Mouse (Mus musculus) olfactory bulb, adult 2 months (tissue): Measurements from ENCODE around the gene Alcam. TPM values are rescaled to one million over a fixed set of nuclear protein-coding genes. Genes with fewer than 3 reads are reported as not detected.

Experiments
- H3K27ac ChIP-seq: fragments of 200-500 bp; 2 replicates; pipeline ENCODE4 v1.5.1; 2012; ENCODE audit warnings: low read depth, low read length; ENCODE audit not compliant: insufficient read depth
- H3K4me1 ChIP-seq: fragments of 200-500 bp; 2 replicates; pipeline ENCODE4 v1.6.1; 2012; ENCODE audit warnings: low read length; ENCODE audit not compliant: control insufficient read depth, insufficient read depth
- H3K4me3 ChIP-seq: fragments of 200-500 bp; 2 replicates; pipeline ENCODE4 v1.5.1; 2012; ENCODE audit warnings: mild to moderate bottlenecking, low read depth, low read length, moderate library complexity; ENCODE audit not compliant: insufficient read depth
- CTCF ChIP-seq: fragments of 200-500 bp; IDR thresholded peaks from 2 replicates; pipeline ENCODE4 v1.5.1; 2012; ENCODE audit warnings: low read depth, mild to moderate bottlenecking, low read length, moderate library complexity; ENCODE audit not compliant: insufficient read depth
- POLR2A ChIP-seq: fragments of 200-500 bp; IDR thresholded peaks from 2 replicates; pipeline ENCODE4 v1.6.1; 2012; ENCODE audit warnings: mild to moderate bottlenecking, low read depth, low read length, moderate library complexity; ENCODE audit not compliant: insufficient read depth
- WGBS: fragments of 180-500 bp; shearing (Covaris S2); methylation state at CpG from one replicate; pipeline ENCODE4 v1.1.7; 2018; 5-methylcytosine and 5-hydroxymethylcytosine counted together
- polyA plus RNA-seq: library from polyadenylated mRNA; stranded (reverse); fragments of >200 nt; gene quantifications from 2 replicates; pipeline ENCODE4 v1.2.4, GENCODE M21; 2012; ENCODE audit warnings: low replicate concordance; ENCODE audit not compliant: missing spikeins, insufficient read depth, insufficient read length

Alcam gene
- polyA plus RNA-seq, 1 experiment, result not detected

GRCm38 (mm10) chr16:52343467-52344033 is 110.3 kb downstream of the Alcam start:
- no peak overlapping the region for H3K27ac ChIP-seq
- 74% methylated on average over 2 of the region's 2 CpGs for whole genome bisulfite sequencing
- no peaks in the 10 kb centered on the region for H3K4me1 ChIP-seq
- no peak overlapping the region for H3K4me3 ChIP-seq
- no peak for TF ChIP-seq CTCF
- TF ChIP-seq POLR2A, result no peak

- 79% methylated on average over 8 of the region's 8 CpGs for WGBS
- no peak for TF ChIP-seq POLR2A
- no peak for TF ChIP-seq CTCF
Observed at GRCm38 (mm10) chr16:52342694-52343466, 111.0 kb downstream of the Alcam start.

GRCm38 (mm10) chr16:52334084-52334483 is 119.8 kb downstream of the Alcam start:
- TF ChIP-seq CTCF (no peak), POLR2A (no peak)
- no peak overlapping the region for H3K4me3 ChIP-seq
- no peak overlapping the region for H3K27ac ChIP-seq
- 89% methylated on average over 4 of the region's 4 CpGs for WGBS
- H3K4me1 ChIP-seq, result no peaks in the 10 kb centered on the region

More at GRCm38 (mm10) chr16:52342694-52343466, 111.0 kb downstream of the Alcam start:
- no peak overlapping the region for H3K27ac ChIP-seq
- no peak overlapping the region for H3K4me3 ChIP-seq
- no peaks in the 10 kb centered on the region for H3K4me1 ChIP-seq

- 75% methylated on average over 5 of the region's 5 CpGs for WGBS
- TF ChIP-seq POLR2A (no peak), CTCF (no peak)
- Histone ChIP-seq H3K27ac (no peak overlapping the region), H3K4me1 (no peaks in the 10 kb centered on the region), H3K4me3 (no peak overlapping the region)
Observed at GRCm38 (mm10) chr16:52333631-52334030, 120.2 kb downstream of the Alcam start.

GRCm38 (mm10) chr16:52331341-52331830 is 122.5 kb downstream of the Alcam start:
- WGBS, result 97% methylated on average over 3 of the region's 3 CpGs
- H3K27ac ChIP-seq, result no peak overlapping the region
- H3K4me3 ChIP-seq, result no peak overlapping the region
- TF ChIP-seq CTCF, result no peak
- no peak for TF ChIP-seq POLR2A
- no peaks in the 10 kb centered on the region for H3K4me1 ChIP-seq

GRCm38 (mm10) chr16:52329420-52329819 is 124.5 kb downstream of the Alcam start:
- Histone ChIP-seq H3K4me1 (no peaks in the 10 kb centered on the region), H3K4me3 (no peak overlapping the region), H3K27ac (no peak overlapping the region)
- 84% methylated on average over 2 of the region's 2 CpGs for WGBS
- TF ChIP-seq CTCF, result no peak
- TF ChIP-seq POLR2A, result no peak

- no peak for TF ChIP-seq CTCF
- no peak for TF ChIP-seq POLR2A
- 76% methylated on average over 1 of the region's 1 CpGs for WGBS
- Histone ChIP-seq H3K4me1 (no peaks in the 10 kb centered on the region), H3K4me3 (no peak overlapping the region), H3K27ac (no peak overlapping the region)
Observed at GRCm38 (mm10) chr16:52319229-52319628, 134.6 kb downstream of the Alcam start.

- no peak overlapping the region for H3K4me3 ChIP-seq
- TF ChIP-seq POLR2A, result no peak
- no peak for TF ChIP-seq CTCF
- no peaks in the 10 kb centered on the region for H3K4me1 ChIP-seq
- H3K27ac ChIP-seq, result no peak overlapping the region
- WGBS, result 9% methylated on average over 9 of the region's 9 CpGs
Observed at GRCm38 (mm10) chr16:52311073-52311472, 142.8 kb downstream of the Alcam start.

- no peak for TF ChIP-seq CTCF
- no peak for TF ChIP-seq POLR2A
- Histone ChIP-seq H3K4me3 (no peak overlapping the region), H3K27ac (no peak overlapping the region), H3K4me1 (no peaks in the 10 kb centered on the region)
- 96% methylated on average over 2 of the region's 2 CpGs for WGBS
Observed at GRCm38 (mm10) chr16:52307016-52307415, 146.9 kb downstream of the Alcam start.

- WGBS, result 72% methylated on average over 4 of the region's 4 CpGs
- Histone ChIP-seq H3K4me1 (no peaks in the 10 kb centered on the region), H3K4me3 (no peak overlapping the region), H3K27ac (no peak overlapping the region)
- TF ChIP-seq POLR2A, result no peak
- TF ChIP-seq CTCF, result no peak
Observed at GRCm38 (mm10) chr16:52303532-52303902, 150.4 kb downstream of the Alcam start.
